Mouse (Mus musculus) kidney, embryonic 16.5 days (tissue): Measurements from ENCODE around the gene Tex9. TPM values are rescaled to one million over a fixed set of nuclear protein-coding genes. Genes with fewer than 3 reads are reported as not detected.
"Not testable (repeated sequence)": the region's sequence is repeated elsewhere in the genome, so short reads cannot be mapped to it uniquely, and the experiment has no call there.

Experiments
- ATAC-seq: fragments of 200-750 bp; cut with Nextera tagmentation; 2 replicates; pipeline ENCODE4 v1.8.0; 2017; ENCODE audit warnings: moderate TSS enrichment; ENCODE audit not compliant: low FRiP score, low TSS enrichment
- H3K27ac ChIP-seq: fragments of 300-500 bp; sonication (generic); 2 replicates; pipeline ENCODE4 v1.5.1; 2014; ENCODE audit warnings: low read length
- H3K27me3 ChIP-seq: fragments of 300-500 bp; sonication (generic); 2 replicates; pipeline ENCODE4 v1.6.1; 2014; ENCODE audit warnings: low read length, control low read depth, mixed read lengths; ENCODE audit not compliant: insufficient read depth
- H3K36me3 ChIP-seq: fragments of 300-500 bp; sonication (generic); 2 replicates; pipeline ENCODE4 v1.6.1; 2014; ENCODE audit warnings: low read length, control low read depth, mixed read lengths; ENCODE audit not compliant: insufficient read depth
- H3K4me1 ChIP-seq: fragments of 300-500 bp; sonication (generic); 2 replicates; pipeline ENCODE4 v1.6.1; 2014; ENCODE audit warnings: low read length, control low read depth, mixed read lengths; ENCODE audit not compliant: insufficient read depth
- H3K4me2 ChIP-seq: fragments of 300-500 bp; sonication (generic); replicated peaks from 2 replicates; pipeline ENCODE4 v1.6.1; 2014; ENCODE audit warnings: low read depth, low read length
- H3K4me3 ChIP-seq: fragments of 300-500 bp; sonication (generic); 2 replicates; pipeline ENCODE4 v1.5.1; 2014; ENCODE audit warnings: mild to moderate bottlenecking, low read length
- H3K9ac ChIP-seq: fragments of 300-500 bp; sonication (generic); replicated peaks from 2 replicates; pipeline ENCODE4 v1.6.1; 2014; ENCODE audit warnings: low read length
- H3K9me3 ChIP-seq: fragments of 300-500 bp; sonication (generic); 2 replicates; pipeline ENCODE4 v1.6.1; 2016; ENCODE audit warnings: low read length, control low read depth
- WGBS: fragments of 180-500 bp; shearing (Covaris S2); extraction: QIAGEN DNeasy Blood & Tissue Kit; methylation state at CpG from one replicate; pipeline ENCODE4 v1.1.7; 2014; 5-methylcytosine and 5-hydroxymethylcytosine counted together
- microRNA-seq: library from miRNA; unstranded; fragments of <30 nt; microRNA quantifications from one replicate; pipeline ENCODE4, GENCODE M21; 2016
- polyA plus RNA-seq: library from polyadenylated mRNA; unstranded; fragments of >200 nt; fragmentation: Nextera tagmentation; extraction: Ambion mirVana; gene quantifications from 2 replicates; pipeline ENCODE4 v1.2.1, GENCODE M21; 2015

Tex9 gene
- polyA plus RNA-seq, 1 experiment from 2014 or later, result 28.2 TPM

DNA sequence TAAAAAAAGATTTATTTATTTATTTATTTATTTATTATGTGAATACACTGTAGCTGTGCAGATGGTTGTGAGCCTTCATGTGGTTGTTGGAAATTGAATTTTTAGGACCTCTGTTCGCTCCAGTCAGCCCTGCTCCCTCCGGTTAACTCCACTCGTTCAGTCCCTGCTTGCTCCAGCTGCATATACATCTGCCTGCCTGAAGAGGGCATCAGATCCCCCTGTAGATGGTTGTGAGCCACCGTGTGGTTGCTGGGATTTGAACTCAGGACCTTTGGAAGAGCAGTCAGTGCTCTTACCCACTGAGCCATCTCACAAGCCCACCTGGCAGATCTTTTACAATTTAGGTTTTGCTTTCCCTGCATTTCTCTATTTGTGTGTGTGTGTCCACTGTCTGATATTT lies 90.2 kb downstream of the Tex9 start:
- H3K4me2 ChIP-seq, H3K4me1 ChIP-seq: not testable (repeated sequence)
- 75% methylated on average over 4 of the region's 4 CpGs for WGBS

More for the DNA sequence above, 90.2 kb downstream of the Tex9 start:
- H3K36me3 ChIP-seq, H3K9me3 ChIP-seq, H3K4me3 ChIP-seq, H3K9ac ChIP-seq, H3K27me3 ChIP-seq, H3K27ac ChIP-seq, ATAC-seq: not testable (repeated sequence)

Small RNA genes within 50 kb of the gene (microRNA-seq; reads per million reads assigned to microRNA genes)
- gene Gm28010, result not detected

Other genes starting within 250 kb of the Tex9 start
- 31.2 and 42.0 TPM in 2 replicates for gene Zfp280d, start 217.4 kb downstream of the Tex9 start, polyA plus RNA-seq
- 25.3 and 31.3 TPM in 2 replicates for gene Mns1, start 54.2 kb downstream of the Tex9 start, polyA plus RNA-seq
- gene Rfx7, start 40.0 kb upstream of the Tex9 start, polyA plus RNA-seq, result 9.8 and 13.3 TPM in 2 replicates
- gene Nedd4, start 170.1 kb upstream of the Tex9 start, polyA plus RNA-seq, result 652 and 684 TPM in 2 replicates